Mouse (Mus musculus) cerebellum, adult (tissue): ENCODE measurements around the gene Cep57.

Experiments used
- ATAC-seq: cut with Nextera tagmentation; 2 replicates; pipeline ENCODE4 v1.9.2; 2017; ENCODE audit warnings: mild to moderate bottlenecking, moderate library complexity, mixed read lengths; ENCODE audit not compliant: insufficient number of reproducible peaks, low FRiP score, low TSS enrichment

Cep57 gene

DNA sequence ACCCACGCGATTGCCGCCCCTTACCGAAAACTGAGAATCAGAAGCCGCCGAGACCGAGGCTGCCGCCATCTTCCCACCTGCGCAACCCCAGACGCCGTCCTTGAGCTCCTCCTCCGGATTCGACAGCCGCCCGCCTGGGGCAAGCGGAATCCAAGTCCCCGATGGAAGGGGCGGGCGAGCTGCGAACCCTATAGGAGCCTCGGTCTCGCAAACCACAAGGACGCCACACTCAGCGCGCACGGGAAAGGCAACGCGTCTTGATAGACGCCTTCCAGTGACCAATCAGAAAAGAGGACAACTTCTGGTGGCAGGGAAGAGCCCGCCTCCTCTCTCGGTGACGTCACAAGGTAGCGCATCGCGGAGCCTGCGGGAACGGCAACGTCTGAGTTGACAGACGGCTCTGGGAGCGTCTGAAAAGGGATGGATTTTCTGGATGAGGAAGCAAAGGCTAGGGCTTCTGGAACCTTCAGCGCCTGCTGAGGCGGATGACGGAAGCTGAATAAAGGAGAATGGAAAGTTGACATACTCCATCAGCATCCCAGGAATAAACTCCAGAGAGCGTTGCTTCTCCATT is at the start of gene Cep57:
Gene Cep57 (minus strand): TSS at position 276 of the 574 bp plus-strand sequence.
- peak; percentile 87 for ATAC-seq

DNA sequence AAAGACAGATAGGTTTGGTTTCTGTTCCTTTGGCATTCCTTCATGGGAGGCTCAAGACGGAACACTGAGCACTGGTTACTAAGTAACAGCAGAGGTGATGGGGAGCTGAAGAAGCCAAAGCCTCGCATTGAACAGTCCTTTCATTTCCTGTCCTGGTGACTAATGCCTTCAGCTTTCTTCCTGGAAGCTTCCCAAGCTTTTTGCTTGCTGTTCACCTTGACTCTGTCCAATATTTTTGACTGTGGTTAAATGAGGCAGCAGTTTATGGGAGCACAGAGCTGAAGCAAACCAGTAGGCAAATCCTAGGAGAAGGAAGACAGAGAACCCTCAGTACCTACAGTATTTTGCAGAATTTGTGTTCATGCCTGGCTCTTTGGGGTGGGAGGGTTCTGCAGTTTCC is 48.4 kb upstream of the Cep57 start:
- no peak for ATAC-seq

DNA sequence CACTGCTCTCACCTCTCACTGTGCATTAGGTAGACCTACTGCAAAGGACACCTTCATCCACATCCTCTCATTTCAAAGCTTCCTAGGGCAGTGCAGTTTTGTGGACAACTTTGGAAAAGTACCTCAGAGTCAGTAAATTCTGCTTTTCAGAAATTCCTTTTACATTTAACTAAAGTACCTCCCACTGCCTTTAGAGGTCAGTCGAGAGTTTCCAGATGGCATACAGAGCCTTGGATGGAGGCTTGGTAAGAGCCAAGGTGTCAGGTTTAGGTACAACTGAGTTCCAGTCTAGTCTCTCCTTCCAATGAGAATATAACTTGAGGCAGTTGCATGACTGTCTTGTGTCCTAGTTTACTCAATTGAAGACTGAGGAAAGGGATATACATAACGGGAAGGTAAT is 47.5 kb upstream of the Cep57 start:
- ATAC-seq, result no peak

DNA sequence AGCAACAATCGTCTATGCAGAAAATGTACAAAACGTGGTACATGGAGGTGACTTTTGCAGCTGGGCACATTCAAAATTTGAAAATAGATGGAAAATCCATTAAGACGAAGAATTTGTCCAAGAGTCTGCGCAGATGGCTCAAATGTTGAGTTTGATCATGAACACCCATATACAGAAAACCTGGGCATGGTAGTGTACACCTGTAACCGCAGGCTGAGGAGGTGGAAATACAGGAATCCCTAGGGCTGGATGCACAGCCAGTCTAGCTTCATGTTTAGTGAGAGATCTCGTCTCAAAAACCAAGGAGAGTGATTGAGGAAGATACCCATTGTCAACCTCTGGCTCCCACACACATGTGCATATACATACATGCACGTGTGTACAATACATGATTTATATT is 44.7 kb upstream of the Cep57 start:
- ATAC-seq, result no peak

DNA sequence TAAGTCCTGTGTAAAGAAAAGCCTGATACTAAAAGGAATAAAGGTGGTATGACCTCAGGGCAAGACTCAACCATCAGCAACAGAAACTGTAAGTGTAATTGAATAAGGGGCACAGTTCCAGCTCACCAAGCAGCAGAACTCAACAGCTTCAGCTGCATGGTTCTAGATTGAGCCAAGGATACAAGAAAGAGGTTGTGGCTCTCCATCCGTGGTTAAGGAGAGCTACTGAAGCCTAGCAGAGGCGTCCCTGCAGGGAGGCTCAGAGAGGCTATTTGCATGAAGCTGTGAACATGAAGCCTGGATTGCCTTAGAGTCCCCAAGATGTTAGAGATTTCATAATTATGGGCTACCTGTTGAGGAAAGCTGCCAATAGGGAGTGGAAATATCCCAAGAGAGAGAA is 40.7 kb upstream of the Cep57 start:
- no peak for ATAC-seq

DNA sequence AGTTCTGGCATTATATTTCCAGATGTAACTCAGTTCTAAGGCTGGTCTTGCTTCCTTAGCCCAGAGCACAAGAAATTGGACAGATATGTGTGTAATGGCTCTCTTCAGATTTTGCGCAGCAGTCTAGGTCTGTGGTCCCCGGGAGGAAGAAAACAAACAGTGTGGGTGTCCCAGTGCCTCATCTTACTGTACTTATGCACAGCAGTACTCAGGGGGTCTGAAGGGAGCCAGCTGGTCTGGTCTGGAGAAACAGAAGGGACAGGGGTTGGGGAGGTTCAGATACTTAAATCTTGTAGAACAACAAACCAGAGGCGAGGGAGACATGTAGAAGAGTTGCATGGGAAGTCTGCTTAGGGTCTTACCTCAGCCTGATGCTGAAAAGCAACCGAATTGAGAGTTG is 29.9 kb upstream of the Cep57 start:
- no peak for ATAC-seq

DNA sequence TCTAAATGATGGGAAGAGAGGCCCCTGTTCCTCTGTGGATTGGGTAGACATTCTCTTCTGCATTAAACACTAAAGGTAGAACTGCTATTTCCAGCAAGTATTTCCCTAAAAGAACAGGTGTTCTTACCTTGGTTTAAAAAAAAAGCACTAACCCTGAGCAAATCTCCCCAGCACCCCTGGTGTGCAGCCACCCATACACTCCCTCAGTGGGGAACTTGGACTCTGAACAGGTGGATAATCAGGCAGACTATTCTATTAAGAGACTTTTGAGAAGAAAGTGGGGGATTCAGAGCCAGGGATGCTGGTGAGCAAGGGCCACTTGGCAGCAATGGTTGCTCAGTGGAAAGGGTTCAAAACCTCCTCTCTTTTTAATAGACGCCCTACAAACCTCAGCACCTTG is 29.3 kb upstream of the Cep57 start:
- ATAC-seq, result no peak

DNA sequence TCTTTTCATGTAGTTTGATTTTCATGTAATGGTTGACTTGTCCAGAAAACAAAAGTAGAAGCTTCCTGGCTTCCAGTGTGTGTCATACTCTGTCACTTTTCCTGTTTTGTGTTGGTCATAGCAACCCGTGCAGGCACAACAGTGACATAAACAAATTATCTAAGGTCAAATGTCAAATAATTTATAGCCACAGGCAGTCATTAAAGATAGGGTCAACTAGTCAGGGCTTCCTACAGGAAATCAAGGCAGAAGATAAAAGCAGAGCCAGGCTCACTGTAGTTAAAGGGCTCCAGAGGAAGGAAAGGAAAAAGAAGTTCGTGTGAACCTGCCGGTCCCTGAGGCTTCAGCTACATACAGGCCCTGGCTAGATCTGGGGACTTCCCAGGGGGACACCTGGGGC is 27.0 kb upstream of the Cep57 start:
- no peak for ATAC-seq

DNA sequence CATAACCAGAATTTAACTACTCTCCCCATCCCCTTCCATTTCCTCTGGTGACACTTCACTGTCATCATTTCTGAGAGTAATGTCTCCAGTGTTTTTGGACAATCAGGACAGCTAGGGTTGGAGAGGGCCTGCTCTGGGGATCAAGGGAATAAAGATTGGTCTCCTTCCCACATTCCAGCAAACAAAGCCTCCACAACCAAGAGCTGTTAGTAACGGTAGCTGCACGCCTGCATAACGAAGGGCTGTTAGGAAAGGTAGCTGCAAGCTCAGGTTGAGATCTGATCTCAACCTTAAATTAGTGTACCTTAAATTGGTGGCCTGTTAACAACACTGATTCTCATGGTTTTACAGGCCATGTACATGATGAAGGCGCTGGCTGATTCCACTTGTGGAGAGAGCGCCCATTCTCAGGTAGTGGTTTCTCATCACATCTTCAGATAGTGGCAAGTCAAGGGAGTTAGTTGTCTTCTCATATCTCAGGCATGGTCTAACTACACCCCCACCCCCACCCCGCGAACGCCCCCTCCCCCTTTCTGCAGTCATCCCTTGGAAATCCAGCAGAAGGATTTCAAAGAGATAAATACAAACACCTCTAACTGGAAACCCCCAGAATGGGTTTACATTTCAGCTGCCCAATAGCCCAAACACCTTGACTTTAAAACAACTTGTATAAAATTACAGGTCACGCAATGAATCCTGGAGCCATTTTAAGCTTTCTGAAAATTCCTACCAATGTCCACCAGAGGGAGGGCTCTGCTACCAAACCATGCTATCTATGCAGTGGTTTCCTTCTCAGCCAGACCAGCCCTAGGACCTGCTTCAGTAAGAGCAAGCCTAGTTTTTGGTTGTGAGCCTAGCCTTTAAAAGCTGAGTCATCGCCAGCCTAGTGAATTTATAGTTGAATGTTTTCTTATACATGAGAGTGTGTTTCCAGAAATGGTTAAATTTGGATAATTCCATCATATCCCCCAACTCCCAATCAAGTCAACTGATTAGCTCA is 21.9 kb upstream of the Cep57 start:
- no peak for ATAC-seq

DNA sequence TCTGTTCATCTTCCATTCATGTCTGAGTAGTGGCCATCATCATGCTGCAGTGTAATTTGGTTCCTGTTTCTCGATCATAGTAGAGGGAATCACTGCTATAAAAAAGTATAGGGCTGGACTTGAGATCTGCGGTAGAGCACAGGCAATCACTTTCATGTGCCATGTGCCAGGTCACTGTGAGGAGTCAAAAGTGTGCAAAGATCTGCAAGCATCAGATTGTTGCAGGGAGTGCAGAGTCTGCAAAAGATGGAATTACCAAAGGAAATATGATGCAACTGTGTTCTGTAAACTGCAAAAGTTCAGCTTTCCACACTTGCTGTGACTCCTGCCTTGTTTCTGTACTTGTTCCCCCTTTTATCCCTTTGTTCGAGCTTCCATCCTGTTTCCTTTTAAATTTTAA is 20.7 kb upstream of the Cep57 start:
- no peak for ATAC-seq

DNA sequence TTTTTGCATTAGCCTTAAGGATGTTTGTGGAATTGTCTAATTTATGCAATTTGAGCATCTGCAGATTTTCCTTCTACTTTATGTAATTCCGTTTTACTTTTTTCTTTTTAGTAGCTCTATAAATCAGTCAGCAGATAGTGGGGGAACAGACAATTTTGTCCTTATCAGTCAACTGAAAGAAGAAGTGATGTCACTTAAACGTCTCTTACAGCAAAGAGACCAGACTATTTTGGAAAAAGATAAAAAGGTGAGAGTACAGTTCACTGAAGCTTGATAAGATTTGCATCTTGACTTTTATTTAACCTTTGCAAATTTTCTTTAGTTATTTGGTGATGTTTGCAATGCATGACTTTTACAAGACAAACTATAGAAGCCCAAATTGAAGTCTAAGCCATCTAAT is 9.8 kb upstream of the Cep57 start:
- ATAC-seq, result no peak

DNA sequence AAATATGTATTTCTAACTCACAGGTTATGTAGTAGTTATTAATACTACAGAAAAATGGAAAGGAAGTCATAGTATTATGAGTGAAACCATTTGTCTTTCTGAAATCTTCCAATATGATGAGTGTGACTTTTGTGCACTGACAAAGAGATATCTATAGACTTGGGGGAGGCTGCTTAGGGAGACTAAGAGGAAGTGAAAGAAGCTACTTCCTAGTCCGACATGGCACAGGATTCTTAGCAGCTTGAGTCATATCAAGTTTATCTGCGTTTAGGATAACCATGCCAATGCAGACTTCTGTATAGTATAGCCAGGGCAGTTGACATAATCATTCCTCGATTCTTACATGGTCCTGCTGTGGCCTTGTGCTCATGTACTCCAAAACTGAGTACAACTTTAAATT is 8.3 kb upstream of the Cep57 start:
- no peak for ATAC-seq

DNA sequence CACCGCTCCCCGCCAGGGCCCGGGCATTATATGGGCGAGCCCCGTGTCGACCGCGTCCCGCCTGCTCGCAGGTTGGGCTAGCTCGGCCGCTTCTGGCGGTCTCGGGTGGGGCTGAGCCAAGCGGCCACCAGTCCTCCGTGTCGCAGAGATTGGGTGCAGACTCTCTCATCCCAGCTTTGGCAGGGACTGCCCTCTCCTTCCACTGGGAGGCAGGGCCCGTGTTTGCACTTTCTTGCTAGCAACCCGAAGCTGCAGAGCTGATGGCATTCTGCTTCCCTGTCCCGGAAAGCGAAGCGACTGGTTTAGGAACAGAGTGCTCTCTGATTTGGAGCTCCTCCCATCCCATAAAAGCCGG is 1.2 kb upstream of the Cep57 start:
- peak; percentile 12 for ATAC-seq

DNA sequence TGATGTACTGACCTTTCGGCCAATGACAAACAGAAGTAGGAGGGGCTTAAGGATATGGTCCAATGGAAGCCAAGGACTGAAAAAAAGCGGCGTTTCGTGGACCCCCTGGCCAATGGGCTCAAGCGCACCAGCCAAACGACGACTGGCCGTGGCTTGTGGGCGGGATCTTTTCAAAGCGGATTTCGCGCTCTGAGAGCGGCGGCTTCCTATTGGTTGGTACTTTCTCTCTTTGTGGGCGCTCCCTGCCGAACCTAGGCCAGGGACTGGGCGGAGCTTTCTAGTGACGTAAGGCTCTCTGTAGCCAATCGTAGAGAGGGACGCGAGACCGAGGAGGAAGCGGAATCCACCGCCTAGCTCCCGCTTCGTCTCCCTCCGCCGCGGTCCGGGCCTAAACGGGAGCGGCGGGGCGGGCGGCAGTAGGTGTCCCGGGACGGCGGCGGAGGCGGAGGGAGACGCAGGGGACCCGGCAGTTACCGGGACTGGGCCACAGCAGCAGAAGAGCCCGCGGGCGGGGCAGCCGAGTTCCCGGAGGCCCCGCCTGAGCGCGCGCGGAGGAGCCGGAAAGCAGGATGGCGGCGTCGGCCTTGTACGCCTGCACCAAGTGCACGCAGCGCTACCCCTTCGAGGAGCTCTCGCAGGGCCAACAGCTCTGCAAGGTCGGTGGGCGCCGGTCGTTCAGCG is 639 bp upstream of the Cep57 start, which contains the start of gene Fam76b:
Gene Fam76b (plus strand): TSS at position 311 of the 681 bp plus-strand sequence.
- ATAC-seq, result peak; percentile 93

DNA sequence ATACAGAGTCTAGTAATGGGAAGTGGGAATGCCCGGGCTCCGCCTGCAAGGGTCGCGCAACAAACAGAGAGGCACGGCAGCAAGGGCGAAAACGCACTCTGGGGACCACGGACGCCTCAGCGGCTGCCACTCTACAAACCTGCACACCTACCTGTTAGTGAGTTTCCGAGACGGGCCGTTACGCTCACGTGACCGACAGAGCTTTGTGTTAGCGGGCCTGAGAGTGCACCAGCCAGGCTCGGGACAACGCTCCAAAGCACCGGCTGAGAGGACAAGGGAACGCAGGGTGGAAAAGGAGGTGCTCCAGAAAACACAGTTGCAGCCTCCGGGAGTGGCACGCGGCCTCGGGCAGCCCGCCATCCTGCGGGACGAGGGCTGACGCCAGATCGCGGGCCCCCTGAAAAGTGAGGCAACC is 509 bp downstream of the Cep57 start:
- peak; percentile 18; the same call in 1 of the 2 replicates for ATAC-seq

DNA sequence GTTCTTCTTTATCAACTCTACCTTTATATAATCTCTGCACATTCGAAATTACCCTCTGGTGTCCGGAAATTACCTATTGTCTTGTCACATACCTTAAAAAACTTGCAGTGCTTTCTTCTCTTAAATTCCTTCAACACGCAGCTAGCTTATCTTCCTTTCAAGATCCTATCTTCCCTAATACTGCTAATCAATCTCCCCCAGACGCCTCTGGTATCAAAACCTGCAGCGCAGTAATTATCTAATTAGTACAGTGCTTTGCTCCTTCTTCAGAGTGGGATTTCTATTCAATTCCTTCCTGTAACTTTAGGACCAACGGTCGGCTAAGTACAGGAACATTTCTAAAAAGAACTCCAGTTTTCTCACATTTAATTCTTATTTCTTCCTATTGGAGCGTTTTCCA is 1.0 kb downstream of the Cep57 start:
- ATAC-seq, result no peak

DNA sequence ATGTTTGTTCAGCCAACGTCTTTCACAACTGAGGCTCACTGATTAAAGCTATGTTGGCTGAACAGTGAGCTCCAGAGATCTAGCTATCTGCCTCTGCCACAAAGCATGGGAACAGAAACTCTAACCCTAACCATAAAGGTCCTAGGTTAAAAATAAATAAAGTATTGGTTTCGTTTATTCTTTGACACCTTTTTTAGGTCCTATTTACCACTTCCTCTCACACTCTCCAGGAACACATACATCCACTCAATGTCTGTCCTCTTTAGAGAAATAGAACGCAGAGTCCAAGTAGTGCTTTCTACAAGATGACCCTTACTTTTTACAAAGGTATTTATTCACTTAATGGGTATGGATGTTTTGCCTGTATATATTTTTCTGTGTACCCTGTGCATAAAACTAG is 6.1 kb downstream of the Cep57 start:
- no peak for ATAC-seq

DNA sequence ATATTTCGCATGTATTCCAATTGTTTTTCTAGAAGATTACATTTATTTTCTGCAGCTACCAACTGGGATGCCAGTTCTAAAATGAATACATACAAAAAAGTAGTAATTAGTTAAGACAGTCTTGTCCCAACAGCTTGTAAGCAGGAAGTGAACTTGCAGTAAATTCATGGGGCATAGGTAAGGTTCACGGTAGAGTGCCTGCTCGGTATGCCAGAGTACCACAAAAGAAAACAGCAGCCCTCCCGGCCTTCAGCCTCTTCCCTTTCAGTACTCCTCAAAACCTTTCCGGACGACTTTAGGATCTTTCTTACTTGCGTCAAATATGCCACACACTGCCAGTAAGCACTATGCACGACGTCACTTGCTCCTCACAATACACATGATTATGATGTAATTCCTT is 8.5 kb downstream of the Cep57 start:
- no peak for ATAC-seq

DNA sequence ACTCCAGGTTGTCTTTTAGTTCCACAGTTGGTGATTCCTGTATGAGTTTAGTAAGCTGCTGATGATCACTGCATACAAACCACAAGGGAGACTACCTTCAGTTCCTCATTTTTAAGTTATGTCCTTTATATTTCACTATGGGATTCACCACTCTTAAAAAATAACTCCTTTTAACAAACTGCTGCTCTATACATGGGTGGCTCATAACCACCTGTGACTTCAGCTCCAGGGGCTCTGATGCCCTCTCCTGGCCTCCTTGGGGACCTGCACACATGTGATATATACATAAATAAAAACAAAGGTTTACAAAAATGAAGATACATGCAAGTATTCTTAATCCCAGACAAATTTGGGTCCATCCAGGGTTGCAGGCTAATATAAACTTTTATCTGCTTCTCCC is 17.0 kb downstream of the Cep57 start:
- ATAC-seq, result no peak

DNA sequence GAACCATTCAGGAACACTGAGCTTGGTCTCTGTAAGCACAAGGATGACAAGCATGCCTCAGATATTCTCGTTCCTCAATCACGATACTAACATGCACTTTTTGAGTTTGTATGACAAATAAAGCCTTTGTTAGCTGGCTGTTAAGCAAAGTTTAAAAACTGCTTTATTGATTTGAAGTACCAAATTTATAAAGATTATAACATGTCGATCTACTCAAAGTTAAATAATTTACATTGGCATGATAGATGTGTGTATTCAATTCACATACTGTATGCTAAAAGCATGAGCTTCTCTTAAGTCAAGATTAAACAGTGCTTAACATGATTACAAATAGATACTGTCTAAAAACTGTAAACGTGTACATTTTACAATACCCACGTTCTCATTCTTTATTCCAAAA is 19.2 kb downstream of the Cep57 start:
- ATAC-seq, result no peak

DNA sequence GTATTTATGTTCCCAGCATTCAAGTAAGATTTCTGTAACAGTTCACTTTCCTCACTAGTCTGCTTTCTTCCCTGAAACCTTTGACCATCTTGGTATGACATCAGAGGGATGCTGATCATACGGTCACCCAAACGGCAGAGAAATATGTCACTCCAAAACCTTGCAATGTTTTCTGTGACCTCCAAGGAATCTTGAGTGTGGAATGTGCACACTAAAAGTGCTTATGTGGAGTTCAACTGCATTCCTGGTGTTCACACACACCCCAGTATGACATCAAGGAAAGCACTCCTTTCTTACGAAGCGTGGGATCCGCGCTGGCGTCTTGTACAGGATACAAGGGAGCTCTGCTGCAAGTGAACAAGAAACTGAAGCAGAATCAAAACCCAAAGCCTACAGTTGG is 20.1 kb downstream of the Cep57 start:
- no peak for ATAC-seq
